Mouse (Mus musculus) midbrain, embryonic 14.5 days (tissue): ENCODE measurements around the gene Urm1. TPM values are rescaled to one million over a fixed set of nuclear protein-coding genes. Genes with fewer than 3 reads are reported as not detected.

Experiments
- ATAC-seq: fragments of 200-750 bp; cut with Nextera tagmentation; 2 replicates; pipeline ENCODE4 v1.8.0; 2017; ENCODE audit warnings: moderate number of reproducible peaks, moderate library complexity; ENCODE audit not compliant: low FRiP score, low TSS enrichment
- DNase-seq: peaks from one replicate; pipeline ENCODE4 v3.0.0-alpha.2; 2015
- H3K27ac ChIP-seq: fragments of 300-500 bp; sonication (generic); replicated peaks from 2 replicates; pipeline ENCODE4 v1.5.1; 2014; ENCODE audit warnings: mild to moderate bottlenecking, low read depth, low read length, moderate library complexity
- H3K27me3 ChIP-seq: fragments of 300-500 bp; sonication (generic); 2 replicates; pipeline ENCODE4 v1.6.1; 2014; ENCODE audit warnings: low read length, control low read depth, mixed read lengths; ENCODE audit not compliant: control insufficient read depth, insufficient read depth
- H3K36me3 ChIP-seq: fragments of 300-500 bp; sonication (generic); 2 replicates; pipeline ENCODE4 v1.6.1; 2014; ENCODE audit warnings: low read length, control low read depth; ENCODE audit not compliant: control insufficient read depth, insufficient read depth
- H3K4me1 ChIP-seq: fragments of 300-500 bp; sonication (generic); 2 replicates; pipeline ENCODE4 v1.6.1; 2014; ENCODE audit warnings: mild to moderate bottlenecking, antibody characterized with exemption, low read length, control low read depth; ENCODE audit not compliant: control insufficient read depth, insufficient read depth
- H3K4me2 ChIP-seq: fragments of 300-500 bp; sonication (generic); 2 replicates; pipeline ENCODE4 v1.6.1; 2014; ENCODE audit warnings: mild to moderate bottlenecking, low read length, moderate library complexity
- H3K4me3 ChIP-seq: fragments of 300-500 bp; sonication (generic); replicated peaks from 2 replicates; pipeline ENCODE4 v1.5.1; 2014; ENCODE audit warnings: low read depth, low read length
- H3K9ac ChIP-seq: fragments of 300-500 bp; sonication (generic); replicated peaks from 2 replicates; pipeline ENCODE4 v1.6.1; 2014; ENCODE audit warnings: mild to moderate bottlenecking, low read length, moderate library complexity
- H3K9me3 ChIP-seq: fragments of 300-500 bp; sonication (generic); 2 replicates; pipeline ENCODE4 v1.6.1; 2016; ENCODE audit warnings: low read length, control low read depth, mixed read lengths; ENCODE audit not compliant: control insufficient read depth
- WGBS: fragments of 180-500 bp; shearing (Covaris S2); extraction: QIAGEN DNeasy Blood & Tissue Kit; methylation state at CpG from one replicate; pipeline ENCODE4 v1.1.7; 2014; 5-methylcytosine and 5-hydroxymethylcytosine counted together
- polyA plus RNA-seq: library from polyadenylated mRNA; unstranded; fragments of >200 nt; fragmentation: Nextera tagmentation; extraction: Ambion mirVana; gene quantifications from 2 replicates; pipeline ENCODE4 v1.2.1, GENCODE M21; 2014

Gene Urm1
- polyA plus RNA-seq, 1 experiment from 2014 or later, result 22.4 TPM

GRCm38 (mm10) chr2:29853736-29854135, 33.9 kb downstream of the Urm1 start:
- peak overlapping the region; percentile 69; the same call in 1 of the 2 replicates for H3K27ac ChIP-seq
- ATAC-seq (no peak), DNase-seq (no peak)
- WGBS, result 46% methylated on average over 5 of the region's 5 CpGs
- no peak overlapping the region for H3K4me3 ChIP-seq
- no peak overlapping the region for H3K9ac ChIP-seq
- no peaks in the 10 kb centered on the region for H3K36me3 ChIP-seq
- H3K27me3 ChIP-seq, result no peaks in the 10 kb centered on the region
- H3K9me3 ChIP-seq, result no peaks in the 10 kb centered on the region
- H3K4me1 ChIP-seq, result peaks cover 33% of the 10 kb centered on the region
- H3K4me2 ChIP-seq, result no peak overlapping the region

GRCm38 (mm10) chr2:29855585-29856210, 35.8 kb downstream of the Urm1 start:
- H3K4me3 ChIP-seq, result no peak overlapping the region
- H3K9ac ChIP-seq, result no peak overlapping the region
- H3K27me3 ChIP-seq, result no peaks in the 10 kb centered on the region
- H3K36me3 ChIP-seq, result no peaks in the 10 kb centered on the region
- no peaks in the 10 kb centered on the region for H3K9me3 ChIP-seq
- H3K27ac ChIP-seq, result peak overlapping the region; percentile 76
- ATAC-seq (no peak), DNase-seq (no peak)
- no peak overlapping the region for H3K4me2 ChIP-seq
- WGBS, result 25% methylated on average over 10 of the region's 10 CpGs
- peaks cover 28% of the 10 kb centered on the region for H3K4me1 ChIP-seq

- no peaks in the 10 kb centered on the region for H3K9me3 ChIP-seq
- H3K9ac ChIP-seq, result peak overlapping the region; percentile 29; the same call in 1 of the 2 replicates
- WGBS, result 6% methylated on average over 19 of the region's 19 CpGs
- no peak overlapping the region for H3K4me2 ChIP-seq
- H3K36me3 ChIP-seq, result no peaks in the 10 kb centered on the region
- no peak overlapping the region for H3K4me3 ChIP-seq
- peak overlapping the region; percentile 76 for H3K27ac ChIP-seq
- DNase-seq (no peak), ATAC-seq (no peak)
- H3K27me3 ChIP-seq, result no peaks in the 10 kb centered on the region
- peaks cover 28% of the 10 kb centered on the region for H3K4me1 ChIP-seq
These were observed 36.8 kb downstream of the Urm1 start for GRCm38 (mm10) chr2:29856451-29857260.

- Histone ChIP-seq H3K9me3 (no peaks in the 10 kb centered on the region), H3K27me3 (no peaks in the 10 kb centered on the region), H3K4me3 (no peak overlapping the region), H3K9ac (no peak overlapping the region), H3K27ac (peak overlapping the region; percentile 76; the same call in 1 of the 2 replicates), H3K4me1 (peaks cover 28% of the 10 kb centered on the region), H3K36me3 (no peaks in the 10 kb centered on the region), H3K4me2 (no peak overlapping the region)
- 24% methylated on average over 2 of the region's 2 CpGs for WGBS
- no peak for DNase-seq
- no peak for ATAC-seq
These were observed 37.5 kb downstream of the Urm1 start for GRCm38 (mm10) chr2:29857341-29857740.

GRCm38 (mm10) chr2:29857967-29858366, 38.1 kb downstream of the Urm1 start:
- WGBS, result 74% methylated on average over 5 of the region's 5 CpGs
- H3K4me1 ChIP-seq, result peaks cover 23% of the 10 kb centered on the region
- no peak overlapping the region for H3K27ac ChIP-seq
- no peaks in the 10 kb centered on the region for H3K27me3 ChIP-seq
- no peak for ATAC-seq
- H3K9me3 ChIP-seq, result no peaks in the 10 kb centered on the region
- H3K36me3 ChIP-seq, result no peaks in the 10 kb centered on the region
- no peak for DNase-seq
- no peak overlapping the region for H3K9ac ChIP-seq
- H3K4me2 ChIP-seq, result no peak overlapping the region
- no peak overlapping the region for H3K4me3 ChIP-seq

- 9% methylated on average over 5 of the region's 5 CpGs for WGBS
These were observed 39.0 kb downstream of the Urm1 start for GRCm38 (mm10) chr2:29858748-29859473.

GRCm38 (mm10) chr2:29865125-29865524, 45.2 kb downstream of the Urm1 start:
- ATAC-seq (no peak), DNase-seq (no peak)
- H3K36me3 ChIP-seq, result no peaks in the 10 kb centered on the region
- H3K4me3 ChIP-seq, result no peak overlapping the region
- 81% methylated on average over 4 of the region's 4 CpGs for whole genome bisulfite sequencing
- H3K27me3 ChIP-seq, result no peaks in the 10 kb centered on the region
- H3K27ac ChIP-seq, result no peak overlapping the region
- no peak overlapping the region for H3K9ac ChIP-seq
- no peaks in the 10 kb centered on the region for H3K9me3 ChIP-seq
- no peak overlapping the region for H3K4me2 ChIP-seq
- H3K4me1 ChIP-seq, result peaks cover 8% of the 10 kb centered on the region

More at GRCm38 (mm10) chr2:29858748-29859473, 39.0 kb downstream of the Urm1 start:
- Histone ChIP-seq H3K4me2 (no peak overlapping the region), H3K9ac (no peak overlapping the region; the same call in 1 of the 2 replicates), H3K9me3 (no peaks in the 10 kb centered on the region), H3K36me3 (no peaks in the 10 kb centered on the region), H3K4me1 (peaks cover 20% of the 10 kb centered on the region), H3K4me3 (no peak overlapping the region), H3K27me3 (no peaks in the 10 kb centered on the region), H3K27ac (no peak overlapping the region)
- ATAC-seq, result no peak
- peak; percentile 81 for DNase-seq

- peak within 1 kb of the TSS; percentile 55 for H3K9ac ChIP-seq
- peak; percentile 86 for ATAC-seq
- WGBS, result under 1% methylated on average over 44 of the region's 44 CpGs
These were observed 49.2 kb downstream of the Urm1 start, which contains the start of gene Cercam for GRCm38 (mm10) chr2:29868949-29869645. Cercam (plus strand) TSS chr2:29869164.

More at GRCm38 (mm10) chr2:29868949-29869645, 49.2 kb downstream of the Urm1 start, which contains the start of gene Cercam:
- H3K27me3 ChIP-seq, result no peaks in the 10 kb centered on the region
- H3K4me2 ChIP-seq, result peak within 1 kb of the TSS; percentile 63
- peak within 1 kb of the TSS; percentile 37 for H3K27ac ChIP-seq
- H3K36me3 ChIP-seq, result peaks cover 5% of the 10 kb centered on the region; the same call in 1 of the 2 replicates
- H3K4me3 ChIP-seq, result peak within 1 kb of the TSS; percentile 36
- peak; percentile 93 for DNase-seq
- no peaks in the 10 kb centered on the region for H3K9me3 ChIP-seq
- peaks cover 9% of the 10 kb centered on the region for H3K4me1 ChIP-seq
